Mouse (Mus musculus) layer of hippocampus, postnatal 25 days (tissue): ENCODE data around the gene Cnnm2. TPM values are rescaled to one million over a fixed set of nuclear protein-coding genes. Genes with fewer than 3 reads are reported as not detected.
"Not testable (repeated sequence)": the region's sequence is repeated elsewhere in the genome, so short reads cannot be mapped to it uniquely, and the experiment has no call there.

ENCODE experiments used
- DNase-seq, 2 experiments: peaks; one replicate each; pipeline ENCODE4 v3.0.0; 2022; ENCODE audit warnings: mixed read lengths in 2 of 2, low spot score in 1 of 2; ENCODE audit errors: extremely low spot score in 1 of 2
- total RNA-seq, 2 experiments: library from RNA; stranded (reverse); gene quantifications; 2 replicates each; pipeline ENCODE4 v1.2.3; 2021

The Cnnm2 gene
- total RNA-seq, 2 experiments from 2014 or later = 36.5 TPM

DNA sequence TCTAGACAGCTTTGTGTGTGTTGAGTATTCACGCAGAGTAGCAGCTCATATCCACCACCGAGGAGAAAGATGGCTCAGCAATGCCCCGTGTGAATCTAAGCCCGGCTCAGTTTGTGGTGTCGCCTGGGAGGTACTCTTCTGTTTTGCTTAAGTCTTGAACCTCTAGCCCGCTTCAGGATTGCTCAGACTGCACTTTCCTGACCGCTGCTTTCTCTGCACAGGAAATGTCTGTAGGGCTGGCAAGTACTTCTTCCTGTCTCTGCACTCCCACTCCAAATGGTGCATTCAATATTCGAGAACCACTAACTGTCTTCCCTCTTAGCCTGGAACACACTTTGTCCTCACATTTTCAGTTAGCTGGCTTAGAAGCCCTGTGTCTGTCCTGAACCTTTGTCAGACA is 2.3 kb upstream of the Cnnm2 start:
- DNase-seq = no peak

DNA sequence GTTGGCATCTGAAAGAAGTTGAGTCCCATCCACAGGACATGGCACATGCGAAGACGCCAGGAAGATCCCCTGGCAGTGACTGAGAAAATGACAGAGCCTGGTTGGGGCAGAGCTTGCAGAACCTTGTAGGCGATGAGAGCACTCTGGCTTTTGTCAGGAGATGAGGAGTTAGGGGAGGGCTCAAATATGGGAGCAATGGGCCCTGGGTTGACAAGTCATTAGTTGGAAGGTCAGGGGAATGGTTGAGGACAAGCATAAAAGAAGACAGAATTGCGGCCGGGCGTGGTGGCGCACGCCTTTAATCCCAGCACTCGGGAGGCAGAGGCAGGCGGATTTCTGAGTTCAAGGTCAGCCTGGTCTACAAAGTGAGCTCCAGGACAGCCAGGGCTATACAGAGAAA is 1.5 kb upstream of the Cnnm2 start:
- not testable (repeated sequence) for DNase-seq

DNA sequence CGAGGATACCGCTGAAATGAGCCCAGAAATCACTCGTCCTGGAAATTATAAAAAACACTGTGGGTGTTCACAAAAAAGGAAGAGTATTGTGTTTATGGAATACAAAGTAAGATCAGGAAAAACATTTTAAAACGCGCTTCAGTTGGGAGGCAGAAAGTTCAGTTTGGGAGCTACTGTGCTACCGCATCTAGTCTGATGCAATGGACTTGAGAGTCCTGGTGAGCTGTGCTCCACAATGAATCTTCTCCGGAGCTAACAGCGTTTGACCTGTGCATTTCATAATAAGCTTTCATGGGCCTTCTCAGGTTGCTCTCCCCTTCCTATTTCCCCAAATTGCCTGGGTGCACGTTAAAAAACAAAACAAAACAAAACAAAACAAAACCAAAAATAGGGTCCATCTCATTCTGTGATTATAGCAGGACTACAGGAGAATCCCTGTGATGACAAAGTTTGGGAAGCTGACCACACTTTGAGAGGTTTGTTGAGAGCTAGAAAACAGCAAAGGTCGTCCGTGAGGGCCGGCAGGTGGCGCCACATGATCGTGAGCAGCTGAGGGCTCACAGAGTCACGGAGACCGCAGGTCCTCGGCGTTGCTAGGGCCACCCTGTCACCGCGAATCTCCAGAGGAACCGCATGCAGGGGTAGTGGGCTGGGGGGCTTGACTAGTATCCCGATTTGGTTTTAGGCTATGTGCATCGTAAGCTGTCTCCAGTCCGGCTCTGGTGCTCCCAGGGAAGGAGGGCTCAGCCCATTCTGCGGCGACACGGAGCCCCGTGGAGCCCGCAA is 828 bp upstream of the Cnnm2 start:
- DNase-seq = peak; percentile 75 to 93

DNA sequence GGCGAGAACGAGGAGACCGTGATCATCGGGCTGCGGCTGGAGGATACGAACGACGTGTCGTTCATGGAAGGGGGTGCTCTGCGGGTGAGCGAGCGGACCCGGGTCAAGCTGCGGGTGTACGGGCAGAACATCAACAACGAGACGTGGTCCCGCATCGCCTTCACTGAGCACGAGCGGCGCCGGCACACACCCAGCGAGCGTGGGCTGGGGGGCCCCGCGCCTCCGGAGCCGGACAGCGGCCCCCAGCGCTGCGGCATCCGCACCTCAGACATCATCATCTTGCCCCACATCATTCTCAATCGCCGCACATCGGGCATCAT is 535 bp downstream of the Cnnm2 start:
- no peak for DNase-seq

DNA sequence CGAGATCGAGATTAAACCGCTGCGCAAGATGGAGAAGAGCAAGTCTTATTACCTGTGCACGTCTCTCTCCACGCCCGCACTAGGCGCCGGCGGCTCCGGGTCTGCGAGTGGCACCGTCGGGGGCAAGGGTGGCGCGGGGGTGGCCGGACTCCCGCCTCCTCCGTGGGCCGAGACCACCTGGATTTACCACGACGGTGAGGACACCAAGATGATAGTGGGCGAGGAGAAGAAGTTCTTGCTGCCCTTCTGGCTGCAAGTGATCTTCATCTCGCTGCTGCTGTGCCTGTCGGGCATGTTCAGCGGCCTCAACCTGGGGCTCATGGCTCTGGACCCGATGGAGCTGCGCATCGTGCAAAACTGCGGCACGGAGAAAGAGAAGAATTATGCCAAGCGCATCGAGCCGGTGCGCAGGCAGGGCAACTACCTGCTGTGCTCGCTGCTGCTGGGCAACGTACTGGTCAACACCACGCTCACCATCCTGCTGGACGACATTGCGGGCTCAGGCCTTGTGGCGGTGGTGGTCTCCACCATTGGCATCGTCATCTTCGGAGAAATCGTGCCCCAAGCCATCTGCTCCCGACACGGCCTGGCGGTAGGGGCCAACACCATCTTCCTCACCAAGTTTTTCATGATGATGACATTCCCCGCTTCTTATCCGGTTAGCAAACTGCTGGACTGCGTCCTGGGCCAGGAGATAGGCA is 1.0 kb downstream of the Cnnm2 start:
- peak; percentile 24 to 46 for DNase-seq

DNA sequence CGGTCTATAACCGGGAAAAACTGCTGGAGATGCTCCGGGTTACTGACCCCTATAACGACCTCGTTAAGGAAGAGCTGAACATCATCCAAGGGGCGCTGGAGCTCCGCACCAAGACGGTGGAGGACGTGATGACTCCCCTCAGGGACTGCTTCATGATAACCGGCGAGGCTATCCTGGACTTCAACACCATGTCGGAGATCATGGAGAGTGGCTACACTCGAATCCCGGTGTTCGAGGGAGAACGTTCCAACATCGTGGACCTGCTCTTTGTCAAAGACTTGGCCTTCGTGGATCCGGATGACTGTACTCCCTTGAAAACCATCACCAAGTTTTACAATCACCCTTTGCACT is 1.6 kb downstream of the Cnnm2 start:
- DNase-seq = no peak

DNA sequence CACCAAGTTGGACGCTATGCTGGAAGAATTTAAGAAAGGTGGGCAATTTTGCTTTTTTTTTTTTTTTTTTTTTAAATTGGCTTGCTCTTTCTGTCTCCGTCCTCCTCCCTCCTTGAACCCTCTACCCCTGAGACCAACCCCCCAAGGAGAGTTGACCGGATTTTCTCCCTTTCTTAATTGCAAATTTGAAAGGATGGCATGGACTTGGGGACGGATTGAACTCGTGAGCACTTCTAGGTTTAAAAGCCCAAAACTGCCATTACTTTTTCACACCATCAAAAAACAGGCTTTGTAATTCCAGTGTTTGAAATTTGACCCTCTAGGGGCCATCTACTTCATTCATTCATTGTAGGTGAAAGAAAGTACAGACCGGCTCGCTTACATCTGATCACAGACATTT is 2.0 kb downstream of the Cnnm2 start:
- no peak for DNase-seq

DNA sequence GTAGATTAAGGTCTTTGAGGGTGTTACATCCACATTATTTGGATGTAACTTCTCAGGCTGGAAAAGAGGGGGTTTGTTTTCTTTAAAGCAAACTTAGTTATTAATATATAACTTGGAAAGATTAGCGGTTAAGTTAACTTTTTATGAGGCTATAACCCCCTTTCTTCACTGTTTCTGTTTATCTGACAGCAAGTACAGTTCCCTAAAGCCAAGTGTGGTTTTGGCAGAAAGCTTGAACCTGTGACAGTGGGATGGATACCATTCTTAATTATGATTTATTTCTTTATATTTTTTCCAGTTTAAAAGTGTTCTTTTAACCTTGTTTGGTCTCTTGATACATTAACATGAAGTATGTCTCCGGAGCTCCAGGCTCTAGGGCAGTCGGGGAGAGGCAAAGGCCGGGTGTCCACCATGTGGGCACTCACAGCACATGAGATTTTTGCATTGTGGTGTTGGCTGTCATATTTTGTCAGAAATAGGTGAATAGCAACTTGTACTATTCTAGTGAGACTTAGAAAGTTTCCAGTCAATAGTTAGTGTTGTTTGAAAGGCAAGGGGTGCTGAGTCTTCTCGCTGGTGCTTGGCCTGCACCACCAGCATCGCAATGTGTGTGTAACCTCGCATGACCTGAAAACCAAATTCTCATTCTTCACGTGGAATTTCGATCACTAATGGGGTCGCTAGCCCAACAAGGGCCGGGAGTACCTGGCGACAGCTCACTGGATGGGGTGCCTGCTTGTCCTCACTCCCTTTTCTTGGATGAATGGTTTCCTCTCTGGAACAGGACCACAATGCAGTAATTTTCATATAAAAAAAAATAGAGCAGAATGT is 2.8 kb downstream of the Cnnm2 start:
- no peak for DNase-seq

DNA sequence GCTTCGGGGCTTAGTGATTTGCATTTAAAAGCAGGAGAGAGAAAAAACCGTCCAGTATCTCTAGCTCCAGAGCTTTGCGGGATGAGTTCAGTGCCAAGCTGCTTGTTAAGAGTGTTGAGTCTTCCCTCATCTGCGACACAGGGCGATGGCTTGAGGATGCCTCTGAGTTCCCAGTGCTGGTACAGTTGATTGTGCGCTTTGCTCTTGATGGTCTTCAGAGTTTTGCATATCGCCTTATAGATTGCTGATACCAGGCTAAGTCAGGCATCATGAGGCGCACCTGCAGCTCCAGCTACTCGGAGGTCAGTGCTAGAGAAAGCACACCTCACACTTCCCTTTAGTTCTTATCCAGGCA is 3.3 kb downstream of the Cnnm2 start:
- DNase-seq = no peak

DNA sequence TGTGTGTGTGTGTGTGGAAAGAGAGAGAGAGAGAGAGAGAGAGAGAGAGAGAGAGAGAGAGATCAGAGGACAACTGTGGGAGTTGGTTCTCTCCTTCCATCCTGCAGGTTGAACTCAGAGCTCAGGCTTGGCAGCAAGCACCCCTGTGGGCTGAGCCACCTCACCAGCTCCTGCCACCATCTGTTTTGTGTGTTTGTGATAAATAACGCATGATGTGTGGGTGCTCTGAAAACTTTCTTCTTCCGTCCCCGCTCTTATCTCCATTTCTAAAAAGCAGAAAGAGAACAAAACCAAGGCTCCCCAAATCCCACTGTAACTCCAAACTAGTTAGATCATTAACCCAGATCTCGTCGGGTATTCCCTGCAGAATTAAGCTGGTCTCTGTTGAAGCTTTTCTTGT is 4.7 kb downstream of the Cnnm2 start:
- no peak for DNase-seq

DNA sequence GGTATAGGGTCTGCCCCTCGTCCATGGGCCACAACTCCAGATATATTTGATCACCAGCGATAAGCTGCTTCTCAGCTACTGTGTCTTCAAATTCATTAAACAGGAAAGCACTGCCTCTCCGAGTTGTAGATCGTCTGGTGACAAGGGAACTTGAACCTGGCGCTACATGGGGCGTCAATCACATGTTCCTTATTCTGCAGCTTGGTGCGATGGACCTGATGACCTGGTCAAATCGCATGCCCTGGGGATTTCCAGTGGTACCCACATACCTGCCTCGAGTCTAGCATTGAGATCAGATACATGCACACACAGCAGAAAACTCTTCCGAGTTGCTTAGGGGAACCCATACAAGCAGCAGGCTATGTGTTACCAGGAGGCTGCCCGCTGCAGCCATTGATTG is 8.4 kb downstream of the Cnnm2 start:
- no peak for DNase-seq

DNA sequence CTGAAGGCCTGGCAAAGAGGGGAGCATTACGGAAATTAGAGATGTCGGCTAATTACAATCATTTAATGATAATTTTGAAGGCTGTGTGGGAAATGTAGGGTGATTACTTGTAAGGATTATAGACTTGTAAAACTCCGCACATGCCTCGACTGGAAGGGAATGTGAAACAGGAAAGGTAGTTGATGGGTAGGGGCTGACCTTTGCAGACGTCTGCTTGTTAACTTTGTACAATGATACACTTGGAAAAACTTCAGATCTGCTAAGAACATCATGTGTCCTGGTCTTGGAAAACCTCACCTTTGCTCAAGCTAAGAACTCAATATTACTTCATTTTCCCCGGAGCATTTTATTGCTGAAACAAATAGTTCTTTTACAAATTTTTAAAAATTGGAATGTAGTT is 10.4 kb downstream of the Cnnm2 start:
- no peak for DNase-seq

DNA sequence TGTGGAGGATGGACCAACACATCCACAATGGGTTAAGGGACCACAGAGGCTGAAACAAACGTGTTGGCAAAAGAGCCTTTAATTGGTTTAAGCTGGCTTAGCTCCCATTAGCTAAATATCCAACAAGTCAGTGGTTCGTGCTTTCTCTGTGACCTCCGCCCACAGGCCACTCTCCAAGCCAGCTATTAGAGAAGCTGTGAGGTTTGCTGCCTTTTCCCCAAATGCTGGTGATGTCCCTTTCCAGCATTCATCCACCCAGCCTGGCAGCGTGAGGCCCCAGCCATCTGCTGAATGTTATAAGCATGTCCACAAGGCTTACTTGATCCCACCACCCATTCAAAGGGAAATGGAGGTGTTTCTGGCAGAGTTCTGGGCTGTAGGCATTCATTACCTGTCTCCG is 15.0 kb downstream of the Cnnm2 start:
- no peak for DNase-seq

DNA sequence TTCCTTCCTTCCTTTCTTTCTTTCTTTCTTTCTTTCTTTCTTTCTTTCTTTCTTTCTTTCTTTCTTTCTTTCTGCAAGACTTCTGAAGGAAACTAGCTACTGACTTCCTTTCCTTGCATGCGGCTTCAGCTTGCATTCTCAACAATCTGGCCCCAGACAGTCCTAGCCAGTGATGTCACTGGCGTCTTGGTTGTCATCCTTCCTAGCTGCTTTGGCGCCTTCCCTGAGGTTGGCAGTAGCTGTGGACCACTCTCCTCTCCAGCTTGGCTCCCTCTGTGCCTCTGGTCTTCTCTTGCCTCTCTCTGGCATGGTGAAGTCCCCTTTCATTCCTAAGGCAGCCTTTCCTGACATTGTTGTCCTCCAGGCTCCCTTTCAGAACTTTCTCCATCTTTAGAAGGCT is 15.5 kb downstream of the Cnnm2 start:
- no peak for DNase-seq

DNA sequence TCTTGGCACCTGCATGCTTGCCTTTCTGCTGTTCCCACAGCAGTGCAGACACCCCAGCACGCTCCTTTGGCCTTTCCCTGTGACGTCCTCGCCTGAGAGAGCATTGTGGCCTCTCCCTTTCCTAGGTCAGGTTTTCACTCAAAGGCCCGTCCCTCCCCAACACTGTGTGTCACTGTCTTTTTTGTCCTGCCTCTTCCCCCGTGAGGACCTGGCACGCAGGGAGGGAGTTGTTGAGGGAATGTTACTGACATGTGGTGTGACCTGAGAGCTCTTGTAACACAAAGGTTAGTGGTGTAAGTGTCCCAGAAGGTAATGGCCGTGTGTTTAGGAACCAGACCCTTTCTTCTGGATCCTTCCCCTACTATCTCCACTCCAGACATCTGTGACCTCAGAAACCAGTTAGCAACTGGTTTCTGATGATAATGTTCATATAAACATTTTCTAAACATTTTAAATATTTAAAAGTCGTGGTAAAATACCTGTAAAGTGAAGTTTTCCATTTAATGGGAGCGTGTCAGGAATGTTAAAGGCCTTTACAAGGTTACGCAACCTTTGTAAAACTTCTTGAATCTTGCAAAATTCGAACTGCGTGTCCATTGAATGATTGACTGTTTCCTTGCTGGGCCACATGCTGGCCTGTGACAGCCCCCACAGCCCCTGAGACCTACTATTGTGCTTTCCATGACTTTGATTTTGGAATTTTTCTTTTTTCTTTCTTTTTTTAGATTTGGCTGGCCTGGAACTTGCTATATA is 16.7 kb downstream of the Cnnm2 start:
- no peak for DNase-seq

DNA sequence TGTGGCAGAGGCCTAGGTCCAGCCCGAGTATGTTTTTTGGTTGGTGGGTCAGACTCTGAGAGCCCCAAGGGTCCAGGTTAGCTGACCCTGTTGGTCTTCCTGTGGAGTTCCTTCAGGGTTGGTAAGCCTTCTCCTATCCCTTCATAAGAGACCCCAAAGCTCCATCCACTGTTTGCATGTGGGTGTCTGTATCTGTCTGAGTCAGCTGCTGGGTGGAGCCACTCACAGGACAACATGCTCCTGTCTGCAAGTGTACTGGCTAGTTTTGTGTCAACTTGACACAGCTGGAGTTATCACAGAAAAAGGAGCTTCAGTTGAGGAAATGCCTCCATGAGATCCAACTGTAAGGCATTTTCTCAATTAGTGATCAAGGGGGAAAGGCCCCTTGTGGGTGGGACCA is 17.7 kb downstream of the Cnnm2 start:
- not testable (repeated sequence) for DNase-seq

DNA sequence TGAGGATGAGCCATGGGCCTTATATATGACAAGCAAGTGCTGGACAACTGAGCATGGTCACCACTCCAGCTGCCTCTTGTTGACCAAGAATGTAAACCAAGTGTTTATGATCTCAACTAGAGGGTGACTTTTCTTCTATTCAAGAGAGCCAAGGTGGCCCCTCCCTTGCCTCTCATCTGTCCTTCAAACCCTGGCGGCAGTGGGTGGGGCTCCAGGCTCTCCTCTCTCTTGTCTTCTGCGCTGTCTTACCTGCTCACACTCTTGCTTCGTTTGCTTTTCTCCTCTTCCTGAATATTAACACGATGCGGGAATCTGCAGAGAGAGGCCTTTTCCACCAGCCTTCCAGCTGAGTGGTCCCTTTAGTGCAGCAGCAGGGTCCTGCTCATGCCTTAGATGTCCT is 22.6 kb downstream of the Cnnm2 start:
- no peak for DNase-seq

DNA sequence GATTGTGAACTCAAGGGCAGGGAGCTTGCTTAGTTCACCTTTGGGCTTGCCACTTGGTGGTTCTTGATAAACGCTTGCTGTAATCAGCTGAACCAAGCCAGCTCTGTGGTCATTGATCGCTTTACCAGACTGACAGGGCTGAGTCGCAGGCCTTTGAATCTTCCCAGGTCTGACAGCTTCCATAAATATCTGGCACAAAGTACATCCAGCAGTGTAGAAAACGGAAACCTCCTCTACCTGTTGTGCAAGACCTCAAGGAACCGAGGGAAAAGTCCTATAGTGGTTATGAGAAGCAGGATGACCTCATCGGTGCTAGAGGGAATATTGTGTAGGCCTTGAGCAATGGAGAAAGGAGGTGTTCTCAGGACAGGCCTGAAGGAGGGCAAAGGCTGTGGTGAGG is 23.1 kb downstream of the Cnnm2 start:
- DNase-seq = no peak

DNA sequence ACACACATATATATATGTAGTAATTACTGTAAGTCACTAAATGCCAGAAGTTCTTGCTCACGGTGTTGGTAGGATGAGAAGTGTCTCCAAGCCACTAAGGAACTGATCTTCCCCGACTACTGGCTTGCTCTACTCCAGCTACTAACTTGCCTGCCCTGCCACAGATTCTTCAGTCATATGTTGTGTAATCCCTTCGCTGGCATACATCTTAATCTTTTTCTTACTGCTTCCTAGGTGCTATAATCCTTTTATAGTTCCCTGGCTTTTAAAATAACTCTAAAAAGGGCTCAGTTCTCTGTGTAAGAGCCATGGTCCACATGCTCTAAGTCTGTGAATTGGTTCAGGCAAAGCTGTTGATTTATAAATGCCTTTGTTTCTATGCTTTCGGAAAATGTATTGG is 24.2 kb downstream of the Cnnm2 start:
- no peak for DNase-seq

DNA sequence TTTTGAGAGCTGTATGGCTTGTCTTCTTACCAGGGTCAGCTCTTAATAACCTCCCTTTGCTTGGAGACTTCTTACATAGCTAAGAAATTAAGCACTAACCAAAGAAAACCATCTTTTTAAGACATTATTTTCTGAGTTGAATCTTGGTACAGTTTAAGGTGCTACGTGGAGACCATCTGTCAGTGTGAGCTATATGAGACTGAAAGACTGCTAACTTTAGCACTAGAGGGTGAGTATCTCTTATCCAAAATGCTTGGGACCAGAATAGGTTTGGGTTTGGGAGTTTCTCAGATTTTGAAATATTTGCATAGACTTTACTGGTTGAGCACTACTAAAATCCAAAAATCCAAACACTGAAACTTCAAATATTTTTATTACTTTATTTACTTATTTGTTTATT is 28.4 kb downstream of the Cnnm2 start:
- no peak for DNase-seq

DNA sequence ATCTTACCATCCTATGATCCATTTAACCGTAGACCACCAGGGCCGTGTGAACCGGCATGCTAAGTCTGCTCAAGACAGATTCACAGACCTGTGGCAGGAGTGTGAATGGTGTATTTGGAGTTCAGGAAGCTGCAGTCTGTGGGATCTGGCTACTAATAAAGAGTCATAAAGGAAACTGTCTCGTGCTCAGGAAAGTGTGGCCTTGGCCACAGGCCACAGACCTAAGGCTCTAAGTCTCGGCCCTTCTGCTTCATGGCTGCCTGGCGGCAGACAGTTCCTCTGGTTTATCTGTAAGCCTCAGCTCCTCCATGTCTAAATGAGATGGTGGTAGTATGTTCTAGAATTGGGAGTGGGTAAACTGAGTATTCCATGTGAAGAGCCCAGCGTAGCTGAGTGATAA is 30.0 kb downstream of the Cnnm2 start:
- DNase-seq = no peak
